Mouse (Mus musculus): Measurements from ENCODE around the gene Gm21987. TPM values are rescaled to one million over a fixed set of nuclear protein-coding genes. Genes with fewer than 3 reads are reported as not detected.

Gm21987 gene
- polyA plus RNA-seq, 1 experiment from 2014 or later, result not detected

GRCm38 (mm10) chr16:38376841-38377249, 30.0 kb downstream of the Gm21987 start:
- H3K4me2 ChIP-seq (ENCODE audit: low read length), result peak overlapping the region; percentile 51
- H3K27ac ChIP-seq (replicated peaks; ENCODE audit: low read depth, low read length), result peak overlapping the region; percentile 76
- no peak for DNase-seq
- H3K4me3 ChIP-seq (replicated peaks; ENCODE audit: low read depth, low read length), result peak overlapping the region; percentile 19
- H3K4me1 ChIP-seq (ENCODE audit: control insufficient read depth, insufficient read depth, low read length), result peaks cover 8% of the 10 kb centered on the region; the same call in 1 of the 2 replicates
- peak; percentile 38; the same call in 1 of the 2 replicates for ATAC-seq (ENCODE audit: low FRiP score, low TSS enrichment)
- H3K9me3 ChIP-seq (ENCODE audit: control insufficient read depth, low read length), result no peaks in the 10 kb centered on the region
- peak overlapping the region; percentile 54; the same call in 1 of the 2 replicates for H3K9ac ChIP-seq (replicated peaks; ENCODE audit: low read length)
- no peaks in the 10 kb centered on the region for H3K27me3 ChIP-seq (ENCODE audit: control insufficient read depth, insufficient read depth, low read length)
- H3K36me3 ChIP-seq (ENCODE audit: control insufficient read depth, insufficient read depth, low read length), result no peaks in the 10 kb centered on the region
- WGBS, result 48% methylated on average over 8 of the region's 8 CpGs

- DNase-seq (no peak), ATAC-seq (ENCODE audit: low FRiP score, low TSS enrichment) (no peak)
- Histone ChIP-seq H3K4me1 (ENCODE audit: control insufficient read depth, insufficient read depth, low read length) (peaks cover 8% of the 10 kb centered on the region; the same call in 1 of the 2 replicates), H3K27me3 (ENCODE audit: control insufficient read depth, insufficient read depth, low read length) (no peaks in the 10 kb centered on the region), H3K9ac (replicated peaks; ENCODE audit: low read length) (no peak overlapping the region), H3K4me3 (replicated peaks; ENCODE audit: low read depth, low read length) (no peak overlapping the region), H3K4me2 (ENCODE audit: low read length) (no peak overlapping the region), H3K27ac (replicated peaks; ENCODE audit: low read depth, low read length) (no peak overlapping the region), H3K36me3 (ENCODE audit: control insufficient read depth, insufficient read depth, low read length) (no peaks in the 10 kb centered on the region), H3K9me3 (ENCODE audit: control insufficient read depth, low read length) (no peaks in the 10 kb centered on the region)
- 84% methylated on average over 6 of the region's 6 CpGs for WGBS
These were observed 30.7 kb downstream of the Gm21987 start for GRCm38 (mm10) chr16:38377546-38377945.

DNA sequence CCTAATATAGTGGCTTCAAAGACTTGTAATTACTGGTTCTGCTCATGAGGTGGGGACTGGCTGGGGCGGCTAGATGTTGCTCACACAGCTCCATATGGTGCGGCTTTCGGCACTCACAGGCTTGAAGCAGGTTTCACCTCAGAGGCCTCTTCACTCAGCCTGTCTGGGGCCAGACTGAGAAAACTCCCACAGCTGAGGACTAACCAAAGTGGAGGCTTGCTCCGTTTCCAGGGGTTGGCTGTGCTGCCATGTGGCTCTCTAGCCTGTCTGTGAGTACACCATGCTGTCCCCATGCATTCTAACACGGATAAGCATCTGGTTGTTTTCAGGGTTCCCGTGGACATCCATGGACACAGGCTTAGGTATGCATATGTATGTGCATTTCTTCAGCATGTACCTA, 31.8 kb downstream of the Gm21987 start:
- H3K27ac ChIP-seq (replicated peaks; ENCODE audit: low read depth, low read length), result no peak overlapping the region
- DNase-seq, result no peak
- no peaks in the 10 kb centered on the region for H3K9me3 ChIP-seq (ENCODE audit: control insufficient read depth, low read length)
- no peak overlapping the region for H3K4me3 ChIP-seq (replicated peaks; ENCODE audit: low read depth, low read length)
- H3K4me2 ChIP-seq (ENCODE audit: low read length), result no peak overlapping the region
- H3K9ac ChIP-seq (replicated peaks; ENCODE audit: low read length), result no peak overlapping the region
- WGBS, result 87% methylated on average over 6 of the region's 6 CpGs
- H3K4me1 ChIP-seq (ENCODE audit: control insufficient read depth, insufficient read depth, low read length), result peaks cover 8% of the 10 kb centered on the region; the same call in 1 of the 2 replicates
- no peaks in the 10 kb centered on the region for H3K27me3 ChIP-seq (ENCODE audit: control insufficient read depth, insufficient read depth, low read length)
- no peaks in the 10 kb centered on the region for H3K36me3 ChIP-seq (ENCODE audit: control insufficient read depth, insufficient read depth, low read length)
- no peak for ATAC-seq (ENCODE audit: low FRiP score, low TSS enrichment)

DNA sequence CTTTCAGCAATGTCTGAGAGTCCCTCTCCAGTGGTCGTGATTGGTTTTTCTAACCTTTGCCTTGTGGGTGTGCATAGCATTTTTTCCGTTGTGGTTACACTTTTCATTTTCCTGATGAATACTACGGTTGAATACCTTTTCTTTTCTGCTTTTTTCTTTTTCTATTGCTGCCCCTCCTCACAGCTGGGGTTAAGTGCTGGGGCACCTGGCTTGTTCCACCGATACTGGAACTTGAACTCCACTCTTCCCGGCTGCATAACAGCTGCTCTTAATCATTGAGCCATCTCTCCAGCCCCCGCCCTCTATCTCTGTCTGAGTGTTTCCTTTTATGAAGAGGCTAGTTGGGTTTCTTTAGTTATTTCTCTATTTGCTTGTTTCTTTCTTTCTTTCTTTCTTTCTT, 32.2 kb downstream of the Gm21987 start:
- no peak overlapping the region for H3K4me2 ChIP-seq (ENCODE audit: low read length)
- no peaks in the 10 kb centered on the region for H3K36me3 ChIP-seq (ENCODE audit: control insufficient read depth, insufficient read depth, low read length)
- no peak overlapping the region for H3K27ac ChIP-seq (replicated peaks; ENCODE audit: low read depth, low read length)
- H3K4me1 ChIP-seq (ENCODE audit: control insufficient read depth, insufficient read depth, low read length), result peaks cover 8% of the 10 kb centered on the region; the same call in 1 of the 2 replicates
- H3K4me3 ChIP-seq (replicated peaks; ENCODE audit: low read depth, low read length), result no peak overlapping the region
- DNase-seq (no peak), ATAC-seq (ENCODE audit: low FRiP score, low TSS enrichment) (no peak)
- 77% methylated on average over 6 of the region's 6 CpGs for WGBS
- no peak overlapping the region for H3K9ac ChIP-seq (replicated peaks; ENCODE audit: low read length)
- H3K9me3 ChIP-seq (ENCODE audit: control insufficient read depth, low read length), result no peaks in the 10 kb centered on the region
- H3K27me3 ChIP-seq (ENCODE audit: control insufficient read depth, insufficient read depth, low read length), result no peaks in the 10 kb centered on the region

- H3K9ac ChIP-seq (replicated peaks; ENCODE audit: low read length), result no peak overlapping the region
- DNase-seq, result no peak
- H3K4me3 ChIP-seq (replicated peaks; ENCODE audit: low read depth, low read length), result no peak overlapping the region
- no peaks in the 10 kb centered on the region for H3K27me3 ChIP-seq (ENCODE audit: control insufficient read depth, insufficient read depth, low read length)
- ATAC-seq (ENCODE audit: low FRiP score, low TSS enrichment), result no peak
- no peaks in the 10 kb centered on the region for H3K9me3 ChIP-seq (ENCODE audit: control insufficient read depth, low read length)
- no peak overlapping the region for H3K27ac ChIP-seq (replicated peaks; ENCODE audit: low read depth, low read length)
- peaks cover 8% of the 10 kb centered on the region; the same call in 1 of the 2 replicates for H3K4me1 ChIP-seq (ENCODE audit: control insufficient read depth, insufficient read depth, low read length)
- H3K4me2 ChIP-seq (ENCODE audit: low read length), result no peak overlapping the region
- 54% methylated on average over 3 of the region's 3 CpGs for WGBS
- no peaks in the 10 kb centered on the region for H3K36me3 ChIP-seq (ENCODE audit: control insufficient read depth, insufficient read depth, low read length)
These were observed 32.7 kb downstream of the Gm21987 start for GRCm38 (mm10) chr16:38379493-38379892.

GRCm38 (mm10) chr16:38379926-38380325, 33.1 kb downstream of the Gm21987 start:
- no peak overlapping the region for H3K4me3 ChIP-seq (replicated peaks; ENCODE audit: low read depth, low read length)
- DNase-seq, result no peak
- H3K9me3 ChIP-seq (ENCODE audit: control insufficient read depth, low read length), result no peaks in the 10 kb centered on the region
- no peak for ATAC-seq (ENCODE audit: low FRiP score, low TSS enrichment)
- no peak overlapping the region for H3K9ac ChIP-seq (replicated peaks; ENCODE audit: low read length)
- H3K36me3 ChIP-seq (ENCODE audit: control insufficient read depth, insufficient read depth, low read length), result no peaks in the 10 kb centered on the region
- no peaks in the 10 kb centered on the region for H3K27me3 ChIP-seq (ENCODE audit: control insufficient read depth, insufficient read depth, low read length)
- 93% methylated on average over 3 of the region's 3 CpGs for WGBS
- H3K27ac ChIP-seq (replicated peaks; ENCODE audit: low read depth, low read length), result no peak overlapping the region
- H3K4me2 ChIP-seq (ENCODE audit: low read length), result no peak overlapping the region
- H3K4me1 ChIP-seq (ENCODE audit: control insufficient read depth, insufficient read depth, low read length), result peaks cover 8% of the 10 kb centered on the region; the same call in 1 of the 2 replicates

GRCm38 (mm10) chr16:38383683-38384082, 36.8 kb downstream of the Gm21987 start:
- no peaks in the 10 kb centered on the region for H3K36me3 ChIP-seq (ENCODE audit: control insufficient read depth, insufficient read depth, low read length)
- no peak overlapping the region for H3K4me2 ChIP-seq (ENCODE audit: low read length)
- H3K27me3 ChIP-seq (ENCODE audit: control insufficient read depth, insufficient read depth, low read length), result no peaks in the 10 kb centered on the region
- no peaks in the 10 kb centered on the region for H3K4me1 ChIP-seq (ENCODE audit: control insufficient read depth, insufficient read depth, low read length)
- DNase-seq (no peak), ATAC-seq (ENCODE audit: low FRiP score, low TSS enrichment) (no peak)
- no peak overlapping the region for H3K9ac ChIP-seq (replicated peaks; ENCODE audit: low read length)
- WGBS, result 80% methylated on average over 2 of the region's 2 CpGs
- no peaks in the 10 kb centered on the region for H3K9me3 ChIP-seq (ENCODE audit: control insufficient read depth, low read length)
- H3K27ac ChIP-seq (replicated peaks; ENCODE audit: low read depth, low read length), result no peak overlapping the region
- no peak overlapping the region for H3K4me3 ChIP-seq (replicated peaks; ENCODE audit: low read depth, low read length)

GRCm38 (mm10) chr16:38385184-38385634, 38.4 kb downstream of the Gm21987 start:
- Histone ChIP-seq H3K4me3 (replicated peaks; ENCODE audit: low read depth, low read length) (no peak overlapping the region), H3K9me3 (ENCODE audit: control insufficient read depth, low read length) (no peaks in the 10 kb centered on the region), H3K27me3 (ENCODE audit: control insufficient read depth, insufficient read depth, low read length) (no peaks in the 10 kb centered on the region), H3K36me3 (ENCODE audit: control insufficient read depth, insufficient read depth, low read length) (no peaks in the 10 kb centered on the region), H3K4me2 (ENCODE audit: low read length) (no peak overlapping the region), H3K9ac (replicated peaks; ENCODE audit: low read length) (no peak overlapping the region), H3K4me1 (ENCODE audit: control insufficient read depth, insufficient read depth, low read length) (no peaks in the 10 kb centered on the region), H3K27ac (replicated peaks; ENCODE audit: low read depth, low read length) (no peak overlapping the region)
- no peak for ATAC-seq (ENCODE audit: low FRiP score, low TSS enrichment)
- 87% methylated on average over 6 of the region's 6 CpGs for WGBS
- DNase-seq, result no peak

GRCm38 (mm10) chr16:38385700-38386099, 38.9 kb downstream of the Gm21987 start:
- DNase-seq, result no peak
- WGBS, result 95% methylated on average over 4 of the region's 4 CpGs
- Histone ChIP-seq H3K9me3 (ENCODE audit: control insufficient read depth, low read length) (no peaks in the 10 kb centered on the region), H3K4me3 (replicated peaks; ENCODE audit: low read depth, low read length) (no peak overlapping the region), H3K27ac (replicated peaks; ENCODE audit: low read depth, low read length) (no peak overlapping the region), H3K4me2 (ENCODE audit: low read length) (no peak overlapping the region), H3K9ac (replicated peaks; ENCODE audit: low read length) (no peak overlapping the region), H3K4me1 (ENCODE audit: control insufficient read depth, insufficient read depth, low read length) (no peaks in the 10 kb centered on the region), H3K27me3 (ENCODE audit: control insufficient read depth, insufficient read depth, low read length) (no peaks in the 10 kb centered on the region), H3K36me3 (ENCODE audit: control insufficient read depth, insufficient read depth, low read length) (no peaks in the 10 kb centered on the region)
- no peak for ATAC-seq (ENCODE audit: low FRiP score, low TSS enrichment)

Data from midbrain, embryonic 14.5 days (tissue).